Mouse (Mus musculus) liver, embryonic 14.5 days (tissue): ENCODE data around the gene Olfr481. TPM values are rescaled to one million over a fixed set of nuclear protein-coding genes. Genes with fewer than 3 reads are reported as not detected.

Experiments used
- ATAC-seq: fragments of 200-750 bp; cut with Nextera tagmentation; 2 replicates; pipeline ENCODE4 v1.8.0; 2017; ENCODE audit warnings: moderate number of reproducible peaks, mild to moderate bottlenecking, moderate library complexity; ENCODE audit not compliant: insufficient read depth
- DNase-seq, 3 experiments: peaks; one replicate each; pipeline ENCODE4 v3.0.0-alpha.2; 2012 to 2013; ENCODE audit warnings: low read depth in 3 of 3, low spot score in 3 of 3
- H3K27ac ChIP-seq: fragments of 300-500 bp; sonication (generic); 2 replicates; pipeline ENCODE4 v1.5.1; 2014; ENCODE audit warnings: moderate library complexity, mild to moderate bottlenecking, control low read depth, inconsistent platforms
- H3K27me3 ChIP-seq: fragments of 300-500 bp; sonication (generic); 2 replicates; pipeline ENCODE4 v1.6.1; 2014; ENCODE audit warnings: mild to moderate bottlenecking, low read length, moderate library complexity; ENCODE audit not compliant: control insufficient read depth, insufficient read depth
- H3K36me3 ChIP-seq: fragments of 300-500 bp; sonication (generic); replicated peaks from 2 replicates; pipeline ENCODE4 v1.6.1; 2014; ENCODE audit warnings: low read depth; ENCODE audit not compliant: control insufficient read depth, insufficient read depth
- H3K4me1 ChIP-seq, 2 experiments: fragments of 200-500 bp in 1 of 2; fragments of 300-500 bp in 1 of 2; sonication (generic) in 1 of 2; replicated peaks; 2 replicates each; pipeline ENCODE4 v1.6.1; 2012 to 2014; ENCODE audit warnings: antibody characterized with exemption in 1 of 2, inconsistent platforms in 1 of 2, low read length in 1 of 2; ENCODE audit not compliant: control insufficient read depth in 2 of 2, insufficient read depth in 2 of 2
- H3K4me2 ChIP-seq: fragments of 300-500 bp; sonication (generic); 2 replicates; pipeline ENCODE4 v1.6.1; 2014; ENCODE audit warnings: low read depth, mild to moderate bottlenecking, control low read depth, moderate library complexity
- H3K4me3 ChIP-seq, 2 experiments: fragments of 200-500 bp in 1 of 2; fragments of 300-500 bp in 1 of 2; sonication (generic) in 1 of 2; 2 replicates each; pipeline ENCODE4 v1.5.1; 2012 to 2014; ENCODE audit warnings: low read depth in 2 of 2, low read length in 2 of 2, mild to moderate bottlenecking in 2 of 2, control low read depth in 1 of 2, inconsistent platforms in 1 of 2, moderate library complexity in 1 of 2; ENCODE audit not compliant: insufficient read depth in 1 of 2
- H3K9ac ChIP-seq: fragments of 300-500 bp; sonication (generic); replicated peaks from 2 replicates; pipeline ENCODE4 v1.6.1; 2014; ENCODE audit warnings: mild to moderate bottlenecking, control low read depth, moderate library complexity
- H3K9me3 ChIP-seq: fragments of 300-500 bp; sonication (generic); 2 replicates; pipeline ENCODE4 v1.6.1; 2016; ENCODE audit warnings: low read length, mixed read lengths; ENCODE audit not compliant: control insufficient read depth
- CTCF ChIP-seq: IDR thresholded peaks from 2 replicates; pipeline ENCODE4 v1.5.1; 2016; ENCODE audit warnings: antibody characterized with exemption, low read depth, control low read depth
- EP300 ChIP-seq: IDR thresholded peaks from 2 replicates; pipeline ENCODE4 v1.6.1; 2016; ENCODE audit warnings: antibody characterized with exemption, low read depth
- WGBS: fragments of 180-500 bp; shearing (Covaris S2); extraction: QIAGEN DNeasy Blood & Tissue Kit; methylation state at CpG from one replicate; pipeline ENCODE4 v1.1.7; 2014; ENCODE audit not compliant: insufficient replicate concordance; 5-methylcytosine and 5-hydroxymethylcytosine counted together
- polyA plus RNA-seq, 2 experiments: library from polyadenylated mRNA; depleted of rRNA in 1 of 2; stranded (reverse) in 1 of 2; unstranded in 1 of 2; fragments of >200 nt; fragmentation: Nextera tagmentation in 1 of 2; extraction: Ambion mirVana in 1 of 2; gene quantifications; 2 replicates each; pipeline versions ENCODE4 v1.2.1 to v1.2.3; 2012 to 2014

Gene Olfr481
- polyA plus RNA-seq, 2 experiments: not detected

GRCm38 (mm10) chr7:108100549-108100948 lies 20.9 kb downstream of the Olfr481 start, which contains the start of gene Olfr483:
TSS of gene Olfr483 (plus strand) at chr7:108100849.
- DNase-seq: no peak
- Histone ChIP-seq H3K4me1 (no peaks in the 10 kb centered on the region), H3K36me3 (no peaks in the 10 kb centered on the region), H3K9ac (no peak within 1 kb of the TSS), H3K27me3 (no peaks in the 10 kb centered on the region), H3K9me3 (no peaks in the 10 kb centered on the region), H3K4me2 (no peak within 1 kb of the TSS), H3K4me3 (no peak within 1 kb of the TSS), H3K27ac (no peak within 1 kb of the TSS)
- no peak for ATAC-seq
- TF ChIP-seq EP300 (no peak), CTCF (no peak)
- WGBS: 71% methylated on average over 1 of the region's 1 CpGs

- Histone ChIP-seq H3K36me3 (no peaks in the 10 kb centered on the region), H3K4me2 (no peak overlapping the region), H3K27ac (no peak overlapping the region), H3K9me3 (no peaks in the 10 kb centered on the region), H3K4me3 (no peak overlapping the region), H3K27me3 (no peaks in the 10 kb centered on the region), H3K9ac (no peak overlapping the region), H3K4me1 (no peaks in the 10 kb centered on the region)
- ATAC-seq (no peak), DNase-seq (no peak)
- TF ChIP-seq EP300 (no peak), CTCF (no peak)
- WGBS: 9% methylated on average over 1 of the region's 1 CpGs
These were observed 41.0 kb downstream of the Olfr481 start for GRCm38 (mm10) chr7:108120681-108121080.

- Histone ChIP-seq H3K36me3 (no peaks in the 10 kb centered on the region), H3K27ac (no peak overlapping the region), H3K4me3 (no peak overlapping the region), H3K9me3 (no peaks in the 10 kb centered on the region), H3K9ac (no peak overlapping the region), H3K4me2 (no peak overlapping the region), H3K4me1 (no peaks in the 10 kb centered on the region), H3K27me3 (no peaks in the 10 kb centered on the region)
- TF ChIP-seq EP300: no peak
- no peak for TF ChIP-seq CTCF
- 21% methylated on average over 1 of the region's 1 CpGs for WGBS
- DNase-seq (no peak), ATAC-seq (no peak)
These were observed 41.8 kb downstream of the Olfr481 start for GRCm38 (mm10) chr7:108121416-108121815.

DNA sequence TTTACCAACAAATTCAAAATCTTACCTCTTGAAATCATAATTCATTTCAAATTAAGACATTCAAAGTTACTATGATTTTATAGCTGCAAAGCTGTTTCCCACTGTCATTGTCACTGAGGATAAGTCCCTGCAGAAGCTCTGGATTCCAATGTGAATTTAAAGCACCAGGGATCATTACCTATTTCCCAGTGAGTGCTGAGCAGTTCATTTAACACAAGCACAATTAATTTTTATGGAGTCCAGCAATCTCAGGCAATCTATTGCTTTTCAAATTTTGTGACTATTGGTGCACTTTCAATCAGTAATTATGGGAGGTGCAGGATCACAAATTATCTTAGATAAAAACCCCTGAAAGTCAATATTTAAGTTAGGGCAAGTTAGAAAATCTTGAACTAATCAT lies 47.7 kb downstream of the Olfr481 start, which contains the start of gene Olfr484:
Olfr484 (minus strand) TSS at position 101 of the 400 bp plus-strand sequence.
- no peaks in the 10 kb centered on the region for H3K9me3 ChIP-seq
- H3K4me2 ChIP-seq: no peak within 1 kb of the TSS
- H3K27ac ChIP-seq: no peak within 1 kb of the TSS
- H3K4me3 ChIP-seq: no peak within 1 kb of the TSS
- TF ChIP-seq EP300: no peak
- TF ChIP-seq CTCF: no peak
- no peaks in the 10 kb centered on the region for H3K4me1 ChIP-seq
- H3K36me3 ChIP-seq: no peaks in the 10 kb centered on the region
- DNase-seq: no peak
- no peak within 1 kb of the TSS for H3K9ac ChIP-seq
- H3K27me3 ChIP-seq: no peaks in the 10 kb centered on the region
- no peak for ATAC-seq

Other genes starting within 250 kb of the Olfr481 start
- gene Olfr470, start 232.4 kb upstream of the Olfr481 start, polyA plus RNA-seq (2012; rRNA removed): not detected in 2 replicates
- gene Olfr470, start 232.4 kb upstream of the Olfr481 start, polyA plus RNA-seq (2014; fragmentation: Nextera tagmentation; extraction: Ambion mirVana): not detected in 2 replicates
- gene Olfr472, start 182.0 kb upstream of the Olfr481 start, polyA plus RNA-seq (2012; rRNA removed): not detected in 2 replicates
- gene Olfr472, start 182.0 kb upstream of the Olfr481 start, polyA plus RNA-seq (2014; fragmentation: Nextera tagmentation; extraction: Ambion mirVana): not detected in 2 replicates
- gene Olfr473, start 149.4 kb upstream of the Olfr481 start, polyA plus RNA-seq (2012; rRNA removed): not detected in 2 replicates
- not detected in 2 replicates for gene Olfr473, start 149.4 kb upstream of the Olfr481 start, polyA plus RNA-seq (2014; fragmentation: Nextera tagmentation; extraction: Ambion mirVana)
- not detected in 2 replicates for gene Olfr474, start 125.2 kb upstream of the Olfr481 start, polyA plus RNA-seq (2012; rRNA removed)
- not detected in 2 replicates for gene Olfr474, start 125.2 kb upstream of the Olfr481 start, polyA plus RNA-seq (2014; fragmentation: Nextera tagmentation; extraction: Ambion mirVana)
- gene Olfr476, start 115.1 kb upstream of the Olfr481 start, polyA plus RNA-seq (2012; rRNA removed): not detected in 2 replicates
- not detected in 2 replicates for gene Olfr476, start 115.1 kb upstream of the Olfr481 start, polyA plus RNA-seq (2014; fragmentation: Nextera tagmentation; extraction: Ambion mirVana)
- gene Olfr477, start 93.2 kb upstream of the Olfr481 start, polyA plus RNA-seq (2012; rRNA removed): not detected in 2 replicates
- not detected in 2 replicates for gene Olfr477, start 93.2 kb upstream of the Olfr481 start, polyA plus RNA-seq (2014; fragmentation: Nextera tagmentation; extraction: Ambion mirVana)
- gene Olfr478, start 45.9 kb upstream of the Olfr481 start, polyA plus RNA-seq (2012; rRNA removed): not detected in 2 replicates
- gene Olfr478, start 45.9 kb upstream of the Olfr481 start, polyA plus RNA-seq (2014; fragmentation: Nextera tagmentation; extraction: Ambion mirVana): not detected in 2 replicates
- gene Olfr479, start 29.2 kb upstream of the Olfr481 start, polyA plus RNA-seq (2012; rRNA removed): not detected in 2 replicates
- not detected in 2 replicates for gene Olfr479, start 29.2 kb upstream of the Olfr481 start, polyA plus RNA-seq (2014; fragmentation: Nextera tagmentation; extraction: Ambion mirVana)
- gene Olfr480, start 12.5 kb upstream of the Olfr481 start, polyA plus RNA-seq (2012; rRNA removed): not detected in 2 replicates
- gene Olfr480, start 12.5 kb upstream of the Olfr481 start, polyA plus RNA-seq (2014; fragmentation: Nextera tagmentation; extraction: Ambion mirVana): not detected in 2 replicates
- 0.01 TPM in 2 replicates for gene Olfr482, start 17.7 kb downstream of the Olfr481 start, polyA plus RNA-seq (2012; rRNA removed)
- not detected in 2 replicates for gene Olfr482, start 17.7 kb downstream of the Olfr481 start, polyA plus RNA-seq (2014; fragmentation: Nextera tagmentation; extraction: Ambion mirVana)
- not detected in 2 replicates for gene Olfr483, start 21.0 kb downstream of the Olfr481 start, polyA plus RNA-seq (2012; rRNA removed)
- not detected in 2 replicates for gene Olfr483, start 21.0 kb downstream of the Olfr481 start, polyA plus RNA-seq (2014; fragmentation: Nextera tagmentation; extraction: Ambion mirVana)
- not detected in 2 replicates for gene Olfr484, start 47.6 kb downstream of the Olfr481 start, polyA plus RNA-seq (2012; rRNA removed)
- gene Olfr484, start 47.6 kb downstream of the Olfr481 start, polyA plus RNA-seq (2014; fragmentation: Nextera tagmentation; extraction: Ambion mirVana): not detected in 2 replicates
- gene Olfr485, start 80.0 kb downstream of the Olfr481 start, polyA plus RNA-seq (2012; rRNA removed): not detected in 2 replicates
- gene Olfr485, start 80.0 kb downstream of the Olfr481 start, polyA plus RNA-seq (2014; fragmentation: Nextera tagmentation; extraction: Ambion mirVana): not detected in 2 replicates
- gene Olfr486, start 92.9 kb downstream of the Olfr481 start, polyA plus RNA-seq (2012; rRNA removed): not detected in 2 replicates
- not detected in 2 replicates for gene Olfr486, start 92.9 kb downstream of the Olfr481 start, polyA plus RNA-seq (2014; fragmentation: Nextera tagmentation; extraction: Ambion mirVana)
- gene Olfr487, start 134.8 kb downstream of the Olfr481 start, polyA plus RNA-seq (2012; rRNA removed): not detected in 2 replicates
- gene Olfr487, start 134.8 kb downstream of the Olfr481 start, polyA plus RNA-seq (2014; fragmentation: Nextera tagmentation; extraction: Ambion mirVana): not detected in 2 replicates
- gene Olfr488, start 178.5 kb downstream of the Olfr481 start, polyA plus RNA-seq (2012; rRNA removed): not detected in 2 replicates
- gene Olfr488, start 178.5 kb downstream of the Olfr481 start, polyA plus RNA-seq (2014; fragmentation: Nextera tagmentation; extraction: Ambion mirVana): not detected in 2 replicates
- gene Olfr490, start 209.1 kb downstream of the Olfr481 start, polyA plus RNA-seq (2012; rRNA removed): not detected in 2 replicates
- not detected in 2 replicates for gene Olfr490, start 209.1 kb downstream of the Olfr481 start, polyA plus RNA-seq (2014; fragmentation: Nextera tagmentation; extraction: Ambion mirVana)
- gene Olfr491, start 233.6 kb downstream of the Olfr481 start, polyA plus RNA-seq (2012; rRNA removed): not detected in 2 replicates
- gene Olfr491, start 233.6 kb downstream of the Olfr481 start, polyA plus RNA-seq (2014; fragmentation: Nextera tagmentation; extraction: Ambion mirVana): not detected in 2 replicates
- not detected in 2 replicates for gene Olfr492, start 243.8 kb downstream of the Olfr481 start, polyA plus RNA-seq (2012; rRNA removed)
- not detected in 2 replicates for gene Olfr492, start 243.8 kb downstream of the Olfr481 start, polyA plus RNA-seq (2014; fragmentation: Nextera tagmentation; extraction: Ambion mirVana)